Mouse (Mus musculus) midbrain, embryonic 16.5 days (tissue): Measurements from ENCODE around the gene Grk3. TPM values are rescaled to one million over a fixed set of nuclear protein-coding genes. Genes with fewer than 3 reads are reported as not detected.

Experiments
- ATAC-seq: fragments of 200-750 bp; cut with Nextera tagmentation; 2 replicates; pipeline ENCODE4 v1.8.0; 2017; ENCODE audit warnings: moderate TSS enrichment
- H3K27ac ChIP-seq: fragments of 300-500 bp; sonication (generic); 2 replicates; pipeline ENCODE4 v1.5.1; 2014; ENCODE audit warnings: mild to moderate bottlenecking, low read length, mixed read lengths
- H3K27me3 ChIP-seq: fragments of 300-500 bp; sonication (generic); 2 replicates; pipeline ENCODE4 v1.6.1; 2014; ENCODE audit warnings: low read depth, low read length, mixed read lengths; ENCODE audit not compliant: control insufficient read depth, insufficient read depth
- H3K36me3 ChIP-seq: fragments of 300-500 bp; sonication (generic); 2 replicates; pipeline ENCODE4 v1.6.1; 2014; ENCODE audit warnings: mild to moderate bottlenecking, low read length, moderate library complexity, mixed read lengths; ENCODE audit not compliant: control insufficient read depth, insufficient read depth
- H3K4me1 ChIP-seq: fragments of 300-500 bp; sonication (generic); 2 replicates; pipeline ENCODE4 v1.6.1; 2014; ENCODE audit warnings: mild to moderate bottlenecking, low read length, mixed read lengths; ENCODE audit not compliant: control insufficient read depth, insufficient read depth
- H3K4me2 ChIP-seq: fragments of 300-500 bp; sonication (generic); 2 replicates; pipeline ENCODE4 v1.6.1; 2014; ENCODE audit warnings: mild to moderate bottlenecking, low read length, mixed read lengths
- H3K4me3 ChIP-seq: fragments of 300-500 bp; sonication (generic); 2 replicates; pipeline ENCODE4 v1.5.1; 2014; ENCODE audit warnings: low read depth, mild to moderate bottlenecking, low read length, moderate library complexity, mixed read lengths
- H3K9ac ChIP-seq: fragments of 300-500 bp; sonication (generic); 2 replicates; pipeline ENCODE4 v1.6.1; 2014; ENCODE audit warnings: low read depth, low read length, mixed read lengths
- H3K9me3 ChIP-seq: fragments of 300-500 bp; sonication (generic); replicated peaks from 2 replicates; pipeline ENCODE4 v1.6.1; 2014; ENCODE audit warnings: mild to moderate bottlenecking, low read length, mixed read lengths; ENCODE audit not compliant: control insufficient read depth, poor library complexity, severe bottlenecking
- WGBS: fragments of 180-500 bp; shearing (Covaris S2); extraction: QIAGEN DNeasy Blood & Tissue Kit; methylation state at CpG from one replicate; pipeline ENCODE4 v1.1.7; 2014; 5-methylcytosine and 5-hydroxymethylcytosine counted together
- polyA plus RNA-seq: library from polyadenylated mRNA; unstranded; fragments of >200 nt; fragmentation: Nextera tagmentation; extraction: Ambion mirVana; gene quantifications from 2 replicates; pipeline ENCODE4 v1.2.1, GENCODE M21; 2015

Grk3 gene
- polyA plus RNA-seq, 1 experiment from 2014 or later = 31.5 TPM

GRCm38 (mm10) chr5:112877391-112878115 lies 138.0 kb downstream of the Grk3 start:
- no peak for ATAC-seq
- Histone ChIP-seq H3K27ac (no peak overlapping the region), H3K27me3 (no peaks in the 10 kb centered on the region), H3K36me3 (no peaks in the 10 kb centered on the region), H3K9ac (no peak overlapping the region), H3K4me1 (no peaks in the 10 kb centered on the region), H3K9me3 (no peaks in the 10 kb centered on the region), H3K4me2 (no peak overlapping the region), H3K4me3 (no peak overlapping the region)
- 37% methylated on average over 14 of the region's 14 CpGs for WGBS

DNA sequence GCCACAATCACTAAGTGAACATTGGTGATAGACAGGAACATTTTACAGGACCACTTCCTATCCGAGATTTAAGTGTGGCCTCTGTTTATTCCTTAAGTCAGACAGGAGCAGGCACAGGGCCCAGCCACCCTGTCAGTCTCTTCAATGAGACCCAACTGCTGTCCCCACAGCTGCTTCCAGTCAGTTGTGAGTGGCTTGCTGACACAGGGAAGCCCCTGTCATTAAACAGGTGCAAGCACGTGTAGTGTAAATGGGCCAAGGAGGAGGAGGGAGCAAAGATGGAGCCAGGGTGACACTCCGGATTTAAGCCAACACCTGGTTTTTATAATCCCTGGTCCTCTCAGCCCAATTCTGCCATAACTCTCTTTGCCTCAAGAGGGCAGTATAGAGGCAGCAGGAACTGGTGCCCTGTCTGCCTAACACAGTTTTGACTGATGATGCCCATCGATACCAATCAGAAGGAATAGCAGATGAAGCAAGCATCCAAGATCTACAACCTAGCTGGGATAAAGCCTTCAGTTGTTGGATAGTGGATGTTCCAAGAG lies 138.7 kb downstream of the Grk3 start:
- 0 out of 2 replicates have a peak, but pooled peaks have one; percentile 21 for ATAC-seq
- Histone ChIP-seq H3K36me3 (no peaks in the 10 kb centered on the region), H3K27ac (no peak overlapping the region), H3K9me3 (no peaks in the 10 kb centered on the region), H3K27me3 (no peaks in the 10 kb centered on the region), H3K4me2 (no peak overlapping the region), H3K4me1 (no peaks in the 10 kb centered on the region), H3K4me3 (no peak overlapping the region), H3K9ac (no peak overlapping the region)
- 26% methylated on average over 4 of the region's 4 CpGs for WGBS

- H3K4me2 ChIP-seq = no peak overlapping the region
- no peaks in the 10 kb centered on the region for H3K4me1 ChIP-seq
- no peak overlapping the region for H3K4me3 ChIP-seq
- H3K27me3 ChIP-seq = no peaks in the 10 kb centered on the region
- H3K27ac ChIP-seq = no peak overlapping the region
- no peaks in the 10 kb centered on the region for H3K9me3 ChIP-seq
- no peaks in the 10 kb centered on the region for H3K36me3 ChIP-seq
- no peak for ATAC-seq
- H3K9ac ChIP-seq = no peak overlapping the region
- WGBS = 84% methylated on average over 6 of the region's 6 CpGs
These were observed 142.6 kb downstream of the Grk3 start for GRCm38 (mm10) chr5:112872999-112873398.

DNA sequence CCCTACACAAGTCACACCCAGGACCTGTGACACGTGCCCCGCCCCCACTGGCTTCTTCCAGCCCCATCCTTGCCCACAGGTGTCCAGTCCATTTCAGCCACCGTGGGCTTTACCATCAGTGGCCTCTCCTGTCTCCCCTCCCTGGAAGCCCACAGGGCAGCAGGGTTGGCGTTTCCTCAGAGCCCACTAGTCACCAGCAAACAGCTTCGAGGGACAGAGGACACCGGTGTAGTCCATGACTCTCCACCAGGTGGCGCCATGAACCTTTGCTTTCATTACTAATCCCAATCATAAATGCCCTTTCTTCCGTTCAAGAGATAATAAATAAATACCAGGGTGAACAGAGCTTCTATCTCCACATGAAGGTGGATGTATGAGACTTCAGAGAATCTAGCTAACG lies 144.9 kb downstream of the Grk3 start:
- no peak for ATAC-seq
- 23% methylated on average over 9 of the region's 9 CpGs for WGBS
- Histone ChIP-seq H3K36me3 (no peaks in the 10 kb centered on the region), H3K27me3 (no peaks in the 10 kb centered on the region), H3K4me1 (no peaks in the 10 kb centered on the region; the same call in 1 of the 2 replicates), H3K4me2 (no peak overlapping the region), H3K9ac (no peak overlapping the region), H3K9me3 (no peaks in the 10 kb centered on the region), H3K4me3 (no peak overlapping the region), H3K27ac (no peak overlapping the region)

GRCm38 (mm10) chr5:112868620-112869019 lies 147.0 kb downstream of the Grk3 start:
- H3K27me3 ChIP-seq = no peaks in the 10 kb centered on the region
- H3K9me3 ChIP-seq = no peaks in the 10 kb centered on the region
- no peak overlapping the region for H3K9ac ChIP-seq
- no peak overlapping the region for H3K27ac ChIP-seq
- no peak for ATAC-seq
- WGBS = 82% methylated on average over 5 of the region's 5 CpGs
- no peak overlapping the region for H3K4me2 ChIP-seq
- no peaks in the 10 kb centered on the region for H3K36me3 ChIP-seq
- no peak overlapping the region for H3K4me3 ChIP-seq
- H3K4me1 ChIP-seq = no peaks in the 10 kb centered on the region; the same call in 1 of the 2 replicates

- H3K36me3 ChIP-seq = no peaks in the 10 kb centered on the region
- H3K9ac ChIP-seq = no peak overlapping the region
- no peak overlapping the region for H3K27ac ChIP-seq
- ATAC-seq = no peak
- H3K4me3 ChIP-seq = no peak overlapping the region
- H3K4me1 ChIP-seq = peaks cover under 1% of the 10 kb centered on the region; the same call in 1 of the 2 replicates
- H3K27me3 ChIP-seq = no peaks in the 10 kb centered on the region
- 38% methylated on average over 4 of the region's 4 CpGs for WGBS
- H3K4me2 ChIP-seq = no peak overlapping the region
- H3K9me3 ChIP-seq = no peaks in the 10 kb centered on the region
These were observed 150.7 kb downstream of the Grk3 start for GRCm38 (mm10) chr5:112864719-112865367.

Other genes starting within 250 kb of the Grk3 start
- 2.0 TPM in 2 replicates for gene Myo18b, start 119.4 kb downstream of the Grk3 start, polyA plus RNA-seq
- not detected in 2 replicates for gene Crybb2, start 54.3 kb upstream of the Grk3 start, polyA plus RNA-seq
- gene Crybb3, start 65.8 kb upstream of the Grk3 start, polyA plus RNA-seq = 0.60 and 2.3 TPM in 2 replicates
- 3.8 and 4.2 TPM in 2 replicates for gene 2900026A02Rik, start 205.4 kb upstream of the Grk3 start, polyA plus RNA-seq
- not detected in 2 replicates for gene Tmem211, start 211.1 kb upstream of the Grk3 start, polyA plus RNA-seq